Mouse (Mus musculus): ENCODE measurements around the gene Slc16a5. TPM values are rescaled to one million over a fixed set of nuclear protein-coding genes. Genes with fewer than 3 reads are reported as not detected.
A peak's percentile ranks its signal among the peaks of the same experiment; 100 is the strongest.

The Slc16a5 gene
- not detected for total RNA-seq (2021)

GRCm38 (mm10) chr11:115462243-115462891, at the start of gene Slc16a5:
Gene Slc16a5 (plus strand): TSS chr11:115462474.
- no peak for DNase-seq
- intact Hi-C loops (cut with DNase I), result loop anchor here (10.0 kb wide), 1 partner anchor 258 kb away; no protein-coding TSS in a partner anchor

GRCm38 (mm10) chr11:115419531-115420237, 42.6 kb upstream of the Slc16a5 start, which contains the start of the genes Atp5h and Kctd2:
Gene Atp5h (minus strand): TSS chr11:115419962.
Gene Kctd2 (plus strand): TSS chr11:115420128.
- intact Hi-C loops (cut with DNase I), result no loop called here

GRCm38 (mm10) chr11:115420336-115421190, 41.7 kb upstream of the Slc16a5 start:
- peak in 1 of 2 experiments; percentile 70 for DNase-seq
- intact Hi-C loops (cut with DNase I), result no loop called here

More at GRCm38 (mm10) chr11:115419531-115420237, 42.6 kb upstream of the Slc16a5 start, which contains the start of the genes Atp5h and Kctd2:
- DNase-seq, result peak; percentile 92 to 94

GRCm38 (mm10) chr11:115421328-115421727, 40.9 kb upstream of the Slc16a5 start:
- no peak for DNase-seq
- intact Hi-C loops (cut with DNase I), result no loop called here

GRCm38 (mm10) chr11:115421972-115422371, 40.3 kb upstream of the Slc16a5 start:
- no peak for DNase-seq
- intact Hi-C loops (cut with DNase I), result no loop called here

- intact Hi-C loops (cut with DNase I), result no loop called here
- no peak for DNase-seq
Observed at GRCm38 (mm10) chr11:115423091-115423490, 39.2 kb upstream of the Slc16a5 start.

GRCm38 (mm10) chr11:115424666-115425065, 37.6 kb upstream of the Slc16a5 start:
- intact Hi-C loops (cut with DNase I), result loop anchor here (5.0 kb wide), 1 partner anchor 67 kb away; no protein-coding TSS in a partner anchor
- no peak for DNase-seq

- no peak for DNase-seq
- intact Hi-C loops (cut with DNase I), result loop anchor here (5.0 kb wide), 1 partner anchor 68 kb away; no protein-coding TSS in a partner anchor
Observed at GRCm38 (mm10) chr11:115425671-115426070, 36.6 kb upstream of the Slc16a5 start.

- intact Hi-C loops (cut with DNase I), result loop anchor here (1.0 to 5.0 kb wide), 2 partner anchors 46 to 70 kb away; no protein-coding TSS in a partner anchor
- peak; percentile 60 to 75 for DNase-seq
Observed at GRCm38 (mm10) chr11:115427482-115428331, 34.6 kb upstream of the Slc16a5 start.

GRCm38 (mm10) chr11:115429307-115429706, 33.0 kb upstream of the Slc16a5 start:
- intact Hi-C loops (cut with DNase I), result loop anchor here (5.0 kb wide), 1 partner anchor 72 kb away; no protein-coding TSS in a partner anchor
- DNase-seq, result no peak

- intact Hi-C loops (cut with DNase I), result no loop called here
- DNase-seq, result no peak
Observed at GRCm38 (mm10) chr11:115430561-115430960, 31.7 kb upstream of the Slc16a5 start.

GRCm38 (mm10) chr11:115432814-115433213, 29.5 kb upstream of the Slc16a5 start:
- DNase-seq, result no peak
- intact Hi-C loops (cut with DNase I), result no loop called here

- intact Hi-C loops (cut with DNase I), result no loop called here
- no peak for DNase-seq
Observed at GRCm38 (mm10) chr11:115433342-115433741, 28.9 kb upstream of the Slc16a5 start.

- intact Hi-C loops (cut with DNase I), result no loop called here
- DNase-seq, result peak in 1 of 2 experiments; percentile 37
Observed at GRCm38 (mm10) chr11:115435596-115436337, 26.5 kb upstream of the Slc16a5 start.

- DNase-seq, result no peak
- intact Hi-C loops (cut with DNase I), result no loop called here
Observed at GRCm38 (mm10) chr11:115437571-115438122, 24.6 kb upstream of the Slc16a5 start.

GRCm38 (mm10) chr11:115439326-115439725, 22.9 kb upstream of the Slc16a5 start:
- intact Hi-C loops (cut with DNase I), result no loop called here
- no peak for DNase-seq

GRCm38 (mm10) chr11:115439906-115440595, 22.2 kb upstream of the Slc16a5 start, which contains the start of gene Trim80:
Gene Trim80 (plus strand): TSS chr11:115440545.
- intact Hi-C loops (cut with DNase I), result no loop called here

GRCm38 (mm10) chr11:115441417-115441816, 20.9 kb upstream of the Slc16a5 start:
- intact Hi-C loops (cut with DNase I), result no loop called here
- DNase-seq, result no peak

More at GRCm38 (mm10) chr11:115439906-115440595, 22.2 kb upstream of the Slc16a5 start, which contains the start of gene Trim80:
- DNase-seq, result no peak

Measured in heart, postnatal 36 days (tissue).